Mouse (Mus musculus) heart, adult 10 weeks (tissue): Measurements from ENCODE around the gene Jag1. TPM values are rescaled to one million over a fixed set of nuclear protein-coding genes. Genes with fewer than 3 reads are reported as not detected.

Experiments used
- polyA plus RNA-seq: library from polyadenylated mRNA; stranded (reverse); fragments of 350-450 nt; fragmentation: Illumina TruSeq; extraction: RNeasy Lipid Tissue Mini Kit (QIAGEN cat#74804); gene quantifications from one replicate; pipeline ENCODE4 v1.2.3, GENCODE M21; 2014; ENCODE audit warnings: low read depth, low replicate concordance

The Jag1 gene
- polyA plus RNA-seq = 6.4 TPM

DNA sequence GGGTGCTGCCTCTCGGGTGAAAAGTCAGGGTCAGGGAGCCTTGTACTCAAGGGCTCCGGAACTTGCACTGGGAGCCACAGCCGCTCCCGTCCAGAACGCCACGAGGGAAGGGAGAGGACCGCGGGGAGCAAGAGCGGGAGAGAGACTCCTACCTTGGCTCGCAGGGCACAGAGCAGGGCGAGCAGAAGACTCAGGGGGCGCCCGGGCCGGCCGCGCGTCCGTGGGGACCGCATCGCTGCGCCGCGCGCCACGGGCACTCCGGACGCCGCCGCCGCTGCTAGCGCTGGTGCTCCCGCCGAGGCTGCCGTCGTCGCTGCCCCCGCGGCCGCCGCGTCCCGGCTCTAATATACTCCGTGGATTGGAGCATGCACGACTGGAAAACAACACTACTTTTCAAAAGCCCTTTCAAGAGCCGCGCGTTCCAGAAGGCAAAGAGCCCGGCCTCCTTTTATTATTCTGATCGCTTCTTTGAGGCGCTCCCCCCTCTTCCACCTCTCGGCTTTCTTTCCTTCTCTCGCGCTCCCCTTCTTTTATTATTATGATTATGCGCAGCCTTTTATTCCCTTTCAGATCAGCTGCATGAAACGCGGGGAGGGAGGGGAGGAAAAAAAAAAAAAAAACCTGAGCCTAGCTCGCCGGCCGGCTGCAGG, at the start of gene Jag1:
TSS of gene Jag1 (minus strand) at position 620 of the 650 bp plus-strand sequence.

Other genes starting within 250 kb of the Jag1 start
- 17.5 TPM for gene AL731706.2, start 231.0 kb downstream of the Jag1 start, polyA plus RNA-seq
- gene Slx4ip, start 225.4 kb downstream of the Jag1 start, polyA plus RNA-seq = 1.7 TPM
- gene AL731706.1, start 225.3 kb downstream of the Jag1 start, polyA plus RNA-seq = 59.4 TPM
- 23.7 TPM for gene Mkks, start 225.3 kb downstream of the Jag1 start, polyA plus RNA-seq